Mouse (Mus musculus) midbrain, postnatal 0 days (tissue): ENCODE measurements around the gene Cfap74. TPM values are rescaled to one million over a fixed set of nuclear protein-coding genes. Genes with fewer than 3 reads are reported as not detected.
"Not testable (repeated sequence)": the region's sequence is repeated elsewhere in the genome, so short reads cannot be mapped to it uniquely, and the experiment has no call there.

ENCODE experiments used
- ATAC-seq: fragments of 200-750 bp; cut with Nextera tagmentation; 2 replicates; pipeline ENCODE4 v1.8.0; 2017; ENCODE audit warnings: moderate number of reproducible peaks, mild to moderate bottlenecking, moderate TSS enrichment, moderate library complexity; ENCODE audit not compliant: low FRiP score
- DNase-seq: peaks from one replicate; pipeline ENCODE4 v3.0.0-alpha.2; 2015; ENCODE audit warnings: low spot score
- H3K27ac ChIP-seq: fragments of 300-500 bp; sonication (generic); 2 replicates; pipeline ENCODE4 v1.5.1; 2014; ENCODE audit warnings: low read depth, mild to moderate bottlenecking, low read length, mixed read lengths
- H3K27me3 ChIP-seq: fragments of 300-500 bp; sonication (generic); 2 replicates; pipeline ENCODE4 v1.6.1; 2014; ENCODE audit warnings: low read length, control low read depth, mixed read lengths; ENCODE audit not compliant: insufficient read depth
- H3K36me3 ChIP-seq: fragments of 300-500 bp; sonication (generic); 2 replicates; pipeline ENCODE4 v1.6.1; 2014; ENCODE audit warnings: low read length, control low read depth, mixed read lengths; ENCODE audit not compliant: insufficient read depth
- H3K4me1 ChIP-seq: fragments of 300-500 bp; sonication (generic); 2 replicates; pipeline ENCODE4 v1.6.1; 2014; ENCODE audit warnings: mild to moderate bottlenecking, control low read depth, antibody characterized with exemption, low read length, mixed read lengths; ENCODE audit not compliant: insufficient read depth
- H3K4me2 ChIP-seq: fragments of 300-500 bp; sonication (generic); 2 replicates; pipeline ENCODE4 v1.6.1; 2014; ENCODE audit warnings: low read depth, mild to moderate bottlenecking, low read length, mixed read lengths; ENCODE audit not compliant: poor library complexity, severe bottlenecking
- H3K4me3 ChIP-seq: fragments of 300-500 bp; sonication (generic); 2 replicates; pipeline ENCODE4 v1.5.1; 2014; ENCODE audit warnings: low read depth, mild to moderate bottlenecking, low read length, moderate library complexity
- H3K9ac ChIP-seq: fragments of 300-500 bp; sonication (generic); replicated peaks from 2 replicates; pipeline ENCODE4 v1.6.1; 2014; ENCODE audit warnings: mild to moderate bottlenecking, low read length, moderate library complexity, mixed read lengths; ENCODE audit not compliant: poor library complexity, severe bottlenecking
- H3K9me3 ChIP-seq: fragments of 300-500 bp; sonication (generic); 2 replicates; pipeline ENCODE4 v1.6.1; 2016; ENCODE audit warnings: low read length, control low read depth
- CTCF ChIP-seq: IDR thresholded peaks from 2 replicates; pipeline ENCODE4 v1.5.1; 2016; ENCODE audit warnings: antibody characterized with exemption, mild to moderate bottlenecking
- WGBS: fragments of 180-500 bp; shearing (Covaris S2); extraction: QIAGEN DNeasy Blood & Tissue Kit; methylation state at CpG from one replicate; pipeline ENCODE4 v1.1.7; 2014; 5-methylcytosine and 5-hydroxymethylcytosine counted together
- polyA plus RNA-seq: library from polyadenylated mRNA; unstranded; fragments of >200 nt; fragmentation: Nextera tagmentation; extraction: Ambion mirVana; gene quantifications from 2 replicates; pipeline ENCODE4 v1.2.1, GENCODE M21; 2015
- total RNA-seq: library from RNA; depleted of rRNA; stranded (reverse); fragments of >200 nt; gene quantifications from 2 replicates; pipeline ENCODE4 v1.2.3, GENCODE M21; 2014

The Cfap74 gene
- total and polyA plus RNA-seq, 2 experiments from 2014 or later = 5.7 to 6.5 TPM

- no peaks in the 10 kb centered on the region for H3K4me1 ChIP-seq
- H3K4me2 ChIP-seq = no peak overlapping the region
- DNase-seq = no peak
- WGBS = 92% methylated on average over 11 of the region's 11 CpGs
- ATAC-seq = no peak
- no peaks in the 10 kb centered on the region for H3K36me3 ChIP-seq
- H3K9ac ChIP-seq = no peak overlapping the region
- TF ChIP-seq CTCF = no peak
- no peaks in the 10 kb centered on the region for H3K9me3 ChIP-seq
- no peak overlapping the region for H3K27ac ChIP-seq
- H3K27me3 ChIP-seq = no peaks in the 10 kb centered on the region
- H3K4me3 ChIP-seq = no peak overlapping the region
These were observed 4.8 kb downstream of the Cfap74 start for GRCm38 (mm10) chr4:155413641-155414335.

GRCm38 (mm10) chr4:155414656-155415235 lies 5.8 kb downstream of the Cfap74 start:
- ATAC-seq (no peak), DNase-seq (no peak)
- no peaks in the 10 kb centered on the region for H3K27me3 ChIP-seq
- H3K4me1 ChIP-seq = no peaks in the 10 kb centered on the region
- H3K36me3 ChIP-seq = no peaks in the 10 kb centered on the region
- no peak overlapping the region for H3K27ac ChIP-seq
- no peak overlapping the region for H3K9ac ChIP-seq
- 81% methylated on average over 9 of the region's 9 CpGs for WGBS
- no peak overlapping the region for H3K4me2 ChIP-seq
- no peaks in the 10 kb centered on the region for H3K9me3 ChIP-seq
- no peak overlapping the region for H3K4me3 ChIP-seq
- TF ChIP-seq CTCF = no peak

GRCm38 (mm10) chr4:155420137-155420536 lies 11.1 kb downstream of the Cfap74 start:
- no peak overlapping the region for H3K4me3 ChIP-seq
- no peaks in the 10 kb centered on the region for H3K4me1 ChIP-seq
- ATAC-seq (no peak), DNase-seq (no peak)
- no peak overlapping the region for H3K4me2 ChIP-seq
- no peaks in the 10 kb centered on the region for H3K9me3 ChIP-seq
- no peak overlapping the region for H3K9ac ChIP-seq
- no peaks in the 10 kb centered on the region for H3K27me3 ChIP-seq
- 77% methylated on average over 3 of the region's 3 CpGs for WGBS
- no peaks in the 10 kb centered on the region for H3K36me3 ChIP-seq
- no peak overlapping the region for H3K27ac ChIP-seq
- TF ChIP-seq CTCF = no peak

- not testable (repeated sequence) for H3K4me2 ChIP-seq, H3K27ac ChIP-seq, H3K4me1 ChIP-seq, H3K9me3 ChIP-seq, ATAC-seq, H3K27me3 ChIP-seq, H3K4me3 ChIP-seq, H3K36me3 ChIP-seq, H3K9ac ChIP-seq, DNase-seq
- 83% methylated on average over 20 of the region's 30 CpGs for WGBS
These were observed 12.7 kb downstream of the Cfap74 start for GRCm38 (mm10) chr4:155421412-155422370.

GRCm38 (mm10) chr4:155423988-155424387 lies 15.0 kb downstream of the Cfap74 start:
- H3K4me1 ChIP-seq = no peaks in the 10 kb centered on the region
- no peak for ATAC-seq
- WGBS = 91% methylated on average over 5 of the region's 5 CpGs
- H3K4me2 ChIP-seq = no peak overlapping the region
- DNase-seq = no peak
- no peaks in the 10 kb centered on the region for H3K9me3 ChIP-seq
- H3K9ac ChIP-seq = no peak overlapping the region
- no peak overlapping the region for H3K27ac ChIP-seq
- H3K27me3 ChIP-seq = no peaks in the 10 kb centered on the region
- no peaks in the 10 kb centered on the region for H3K36me3 ChIP-seq
- H3K4me3 ChIP-seq = no peak overlapping the region
- TF ChIP-seq CTCF = no peak
